Mouse (Mus musculus): ENCODE measurements around the gene Olfr138. TPM values are rescaled to one million over a fixed set of nuclear protein-coding genes. Genes with fewer than 3 reads are reported as not detected.

Gene Olfr138
- polyA plus RNA-seq (2014; fragmentation: Nextera tagmentation; extraction: Ambion mirVana): not detected in 2 replicates

GRCm38 (mm10) chr17:38260735-38261134 is at the start of gene Olfr138:
TSS of gene Olfr138 (plus strand) at chr17:38261035.
- Histone ChIP-seq H3K27ac (ENCODE audit: low read depth) (no peak within 1 kb of the TSS), H3K36me3 (ENCODE audit: insufficient read depth) (no peaks in the 10 kb centered on the region), H3K4me1 (ENCODE audit: insufficient read depth) (no peaks in the 10 kb centered on the region), H3K9ac (no peak within 1 kb of the TSS), H3K4me3 (ENCODE audit: low read depth, low read length) (no peak within 1 kb of the TSS), H3K27me3 (ENCODE audit: insufficient read depth, low read length) (no peaks in the 10 kb centered on the region), H3K4me2 (no peak within 1 kb of the TSS), H3K9me3 (ENCODE audit: low read depth, low read length) (no peaks in the 10 kb centered on the region; the same call in 1 of the 2 replicates)
- WGBS: 58% methylated on average over 1 of the region's 1 CpGs
- TF ChIP-seq CTCF (IDR thresholded peaks at IDR 0.05; ENCODE audit: low read depth): no peak
- ATAC-seq (ENCODE audit: insufficient read depth) (no peak), DNase-seq (no peak)

DNA sequence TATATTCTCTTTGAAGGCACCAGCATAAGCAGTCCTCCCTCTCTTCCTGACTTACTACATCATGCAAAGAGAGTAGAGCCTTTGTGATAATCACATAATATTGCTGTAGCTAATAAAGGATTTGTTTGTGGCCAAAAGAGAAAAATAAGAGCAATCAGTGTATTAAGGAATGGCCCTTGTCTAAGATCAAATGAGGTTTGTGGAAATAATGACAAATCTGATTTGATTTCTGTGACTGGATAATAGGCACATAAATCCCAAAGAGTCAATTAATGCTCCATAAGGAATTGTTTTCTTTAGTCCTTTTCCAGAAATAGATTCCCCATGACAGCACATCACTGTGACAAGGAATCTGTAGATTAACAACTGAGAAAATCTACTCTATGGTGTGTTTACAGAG is 46.6 kb downstream of the Olfr138 start, which contains the start of gene Olfr137:
Gene Olfr137 (minus strand): TSS at position 101 of the 400 bp plus-strand sequence.
- Histone ChIP-seq H3K36me3 (ENCODE audit: insufficient read depth) (no peaks in the 10 kb centered on the region), H3K9ac (no peak within 1 kb of the TSS), H3K9me3 (ENCODE audit: low read depth, low read length) (no peaks in the 10 kb centered on the region), H3K27me3 (ENCODE audit: insufficient read depth, low read length) (no peaks in the 10 kb centered on the region), H3K4me2 (no peak within 1 kb of the TSS), H3K27ac (ENCODE audit: low read depth) (no peak within 1 kb of the TSS), H3K4me1 (ENCODE audit: insufficient read depth) (no peaks in the 10 kb centered on the region), H3K4me3 (ENCODE audit: low read depth, low read length) (no peak within 1 kb of the TSS)
- ATAC-seq (ENCODE audit: insufficient read depth) (no peak), DNase-seq (no peak)
- no peak for TF ChIP-seq CTCF (IDR thresholded peaks at IDR 0.05; ENCODE audit: low read depth)

Other genes starting within 250 kb of the Olfr138 start
- gene Olfr129, start 201.0 kb upstream of the Olfr138 start, polyA plus RNA-seq (2014; fragmentation: Nextera tagmentation; extraction: Ambion mirVana): not detected in 2 replicates
- gene Olfr130, start 197.1 kb upstream of the Olfr138 start, polyA plus RNA-seq (2014; fragmentation: Nextera tagmentation; extraction: Ambion mirVana): not detected in 2 replicates
- not detected in 2 replicates for gene Olfr131, start 172.3 kb upstream of the Olfr138 start, polyA plus RNA-seq (2014; fragmentation: Nextera tagmentation; extraction: Ambion mirVana)
- gene Olfr132, start 126.5 kb upstream of the Olfr138 start, polyA plus RNA-seq (2014; fragmentation: Nextera tagmentation; extraction: Ambion mirVana): not detected in 2 replicates
- not detected in 2 replicates for gene Olfr133, start 115.8 kb upstream of the Olfr138 start, polyA plus RNA-seq (2014; fragmentation: Nextera tagmentation; extraction: Ambion mirVana)
- gene Olfr134, start 89.6 kb upstream of the Olfr138 start, polyA plus RNA-seq (2014; fragmentation: Nextera tagmentation; extraction: Ambion mirVana): not detected in 2 replicates
- gene Olfr135, start 56.7 kb upstream of the Olfr138 start, polyA plus RNA-seq (2014; fragmentation: Nextera tagmentation; extraction: Ambion mirVana): not detected in 2 replicates
- not detected in 2 replicates for gene Olfr137, start 46.5 kb downstream of the Olfr138 start, polyA plus RNA-seq (2014; fragmentation: Nextera tagmentation; extraction: Ambion mirVana)
- gene Olfr136, start 68.8 kb downstream of the Olfr138 start, polyA plus RNA-seq (2014; fragmentation: Nextera tagmentation; extraction: Ambion mirVana): not detected in 2 replicates
- not detected in 2 replicates for gene Esp36, start 159.2 kb downstream of the Olfr138 start, polyA plus RNA-seq (2014; fragmentation: Nextera tagmentation; extraction: Ambion mirVana)